Mouse (Mus musculus) layer of hippocampus, adult 2 months (tissue): ENCODE data around the gene Rcan1. TPM values are rescaled to one million over a fixed set of nuclear protein-coding genes. Genes with fewer than 3 reads are reported as not detected.

ENCODE experiments used
- DNase-seq, 2 experiments: peaks; one replicate each; pipeline ENCODE4 v3.0.0; 2022; ENCODE audit warnings: low spot score in 2 of 2
- H3K27ac ChIP-seq: fragments of 200-600 bp; 2 replicates; pipeline ENCODE4 v1.8.1; 2022
- H3K4me3 ChIP-seq: fragments of 200-600 bp; 2 replicates; pipeline ENCODE4 v1.8.1; 2022; ENCODE audit warnings: mild to moderate bottlenecking
- CTCF ChIP-seq: fragments of 200-600 bp; conservative IDR thresholded peaks from 2 replicates; pipeline ENCODE4 v1.8.1; 2022; ENCODE audit warnings: antibody characterized with exemption, mild to moderate bottlenecking, moderate library complexity
- total RNA-seq, 2 experiments: library from RNA; stranded (reverse); gene quantifications; 2 replicates each; pipeline ENCODE4 v1.2.3; 2021

The Rcan1 gene
- total RNA-seq, 2 experiments from 2014 or later = 41.8 to 42.1 TPM

DNA sequence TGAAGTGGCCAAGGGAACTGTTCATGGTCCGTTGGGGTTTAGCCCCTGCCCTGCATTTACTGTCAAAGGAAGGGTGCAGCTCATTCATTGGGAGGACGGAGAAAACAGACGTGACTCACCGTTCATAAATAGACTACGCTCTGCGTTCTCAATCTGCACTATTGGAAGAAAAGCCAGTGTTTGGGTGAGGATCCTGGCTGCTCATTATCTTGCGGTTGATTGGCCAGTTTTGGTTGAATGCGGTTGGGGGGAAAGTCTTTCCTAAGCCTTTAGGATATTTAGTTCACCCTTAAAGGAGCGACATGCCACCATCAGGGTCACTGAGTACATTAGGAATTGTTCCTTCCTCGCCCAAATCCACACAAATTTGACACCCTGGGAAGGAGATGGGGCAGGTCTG, 5.4 kb downstream of the Rcan1 start:
- peak in 1 of 2 experiments; percentile 31 for DNase-seq
- peak overlapping the region; percentile 91 for H3K27ac ChIP-seq
- peak overlapping the region; percentile 74 for H3K4me3 ChIP-seq
- no peak for TF ChIP-seq CTCF

DNA sequence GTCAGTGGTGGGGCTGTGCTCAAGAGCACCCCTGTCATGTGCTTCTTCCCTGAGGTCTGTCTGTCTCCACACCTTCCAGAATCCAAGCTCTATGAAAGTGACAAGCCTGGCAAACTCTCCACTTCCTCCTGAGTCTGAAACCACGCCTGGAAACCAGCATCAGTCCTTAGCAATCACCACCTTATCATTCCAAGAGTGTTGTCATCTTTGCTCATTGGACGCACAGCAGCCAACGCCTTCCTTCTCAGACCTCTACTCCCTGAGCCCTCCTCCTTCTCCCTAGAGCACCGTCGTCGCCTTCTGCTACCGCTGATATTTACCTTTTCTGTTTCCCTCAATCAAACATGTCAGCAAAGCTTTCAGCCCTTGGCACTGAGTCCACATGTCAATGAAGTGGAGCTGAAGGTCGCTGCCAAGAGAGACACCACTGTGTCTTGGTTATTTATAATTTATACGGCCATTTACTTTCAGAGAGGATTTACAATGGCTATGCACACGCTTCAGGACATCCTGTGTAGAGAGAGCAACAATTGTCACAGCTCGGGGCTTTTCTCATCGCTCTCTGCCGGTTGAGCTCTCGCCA, 6.2 kb downstream of the Rcan1 start:
- H3K4me3 ChIP-seq = peak overlapping the region; percentile 74
- no peak for TF ChIP-seq CTCF
- peak overlapping the region; percentile 91; the same call in 1 of the 2 replicates for H3K27ac ChIP-seq
- DNase-seq = no peak

- no peak overlapping the region for H3K4me3 ChIP-seq
- peak overlapping the region; percentile 23; the same call in 1 of the 2 replicates for H3K27ac ChIP-seq
- DNase-seq = no peak
- no peak for TF ChIP-seq CTCF
Measured at GRCm38 (mm10) chr16:92461412-92461811, 9.3 kb downstream of the Rcan1 start.

DNA sequence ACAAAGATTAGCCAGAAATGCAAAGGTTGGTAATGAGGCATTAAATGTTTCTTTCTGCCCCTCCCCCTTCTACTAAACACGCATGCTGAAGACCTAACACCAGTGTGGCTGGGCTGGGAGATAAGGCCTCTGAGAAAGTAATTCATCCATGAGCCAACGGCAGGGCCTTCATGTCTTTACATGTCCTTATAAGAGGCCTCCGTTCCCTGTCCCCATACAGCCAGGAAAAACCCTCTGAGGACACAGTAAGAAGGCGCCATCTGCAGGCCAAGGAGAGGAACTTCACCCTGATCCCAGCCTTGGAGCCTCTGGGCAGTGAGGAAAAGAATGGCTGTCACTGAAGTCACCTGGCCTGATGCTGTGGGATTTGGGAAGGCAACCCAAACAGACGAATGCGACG, 13.1 kb downstream of the Rcan1 start:
- Histone ChIP-seq H3K4me3 (no peak overlapping the region), H3K27ac (no peak overlapping the region)
- peak; percentile 49 to 74 for DNase-seq
- peak; percentile 96 for TF ChIP-seq CTCF

DNA sequence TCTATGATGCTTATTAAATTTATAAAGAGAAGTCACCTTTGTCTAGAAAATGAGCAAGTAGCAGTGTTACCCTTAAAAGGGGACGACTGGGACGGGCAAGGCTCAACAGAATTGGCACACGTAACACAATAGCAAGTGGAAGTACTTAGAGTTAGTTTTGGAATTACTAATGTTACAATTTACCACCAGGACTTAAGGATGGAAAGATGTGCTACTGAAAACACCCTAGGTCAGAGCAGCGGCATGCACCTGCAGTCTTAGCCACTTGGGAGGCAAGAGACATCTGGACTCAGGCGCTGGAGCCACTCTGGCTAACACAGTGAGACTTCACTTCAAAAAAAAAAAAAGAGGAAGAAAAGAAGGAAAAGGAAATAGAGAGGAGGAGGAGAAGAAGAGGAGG, 14.7 kb downstream of the Rcan1 start:
- H3K4me3 ChIP-seq = no peak overlapping the region
- DNase-seq = no peak
- TF ChIP-seq CTCF = no peak
- H3K27ac ChIP-seq = no peak overlapping the region

GRCm38 (mm10) chr16:92455488-92455887, 15.2 kb downstream of the Rcan1 start:
- peak; percentile 61 for TF ChIP-seq CTCF
- no peak overlapping the region for H3K27ac ChIP-seq
- no peak for DNase-seq
- H3K4me3 ChIP-seq = no peak overlapping the region

GRCm38 (mm10) chr16:92454495-92454894, 16.2 kb downstream of the Rcan1 start:
- H3K27ac ChIP-seq = no peak overlapping the region
- DNase-seq = no peak
- no peak overlapping the region for H3K4me3 ChIP-seq
- TF ChIP-seq CTCF = no peak

DNA sequence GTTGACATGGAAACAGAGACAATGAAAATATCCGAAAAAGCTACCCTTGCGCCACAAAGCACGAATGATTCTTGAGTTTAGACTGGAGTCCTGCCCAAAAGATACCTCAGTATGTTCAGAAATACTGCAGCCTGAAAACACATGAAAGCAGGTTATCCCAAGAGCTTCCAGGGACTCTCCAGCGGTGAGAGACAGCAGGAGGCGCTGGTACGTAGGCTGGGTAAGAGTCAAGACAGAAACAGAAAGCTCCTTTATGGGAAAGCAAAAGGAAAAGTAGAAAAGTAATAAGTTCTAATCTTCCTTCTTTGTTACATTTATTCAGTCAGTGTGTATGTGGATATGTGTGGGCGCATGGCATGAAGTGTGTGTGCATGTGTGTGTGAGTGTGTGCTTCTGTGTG, 16.7 kb downstream of the Rcan1 start:
- Histone ChIP-seq H3K4me3 (no peak overlapping the region), H3K27ac (no peak overlapping the region)
- no peak for DNase-seq
- TF ChIP-seq CTCF = peak; percentile 25; the same call in 1 of the 2 replicates

GRCm38 (mm10) chr16:92452609-92453008, 18.1 kb downstream of the Rcan1 start:
- no peak overlapping the region for H3K4me3 ChIP-seq
- DNase-seq = no peak
- no peak overlapping the region for H3K27ac ChIP-seq
- peak; percentile 68 for TF ChIP-seq CTCF

- Histone ChIP-seq H3K4me3 (no peak overlapping the region), H3K27ac (no peak overlapping the region)
- TF ChIP-seq CTCF = no peak
- no peak for DNase-seq
Measured at GRCm38 (mm10) chr16:92451516-92452072, 19.1 kb downstream of the Rcan1 start.

DNA sequence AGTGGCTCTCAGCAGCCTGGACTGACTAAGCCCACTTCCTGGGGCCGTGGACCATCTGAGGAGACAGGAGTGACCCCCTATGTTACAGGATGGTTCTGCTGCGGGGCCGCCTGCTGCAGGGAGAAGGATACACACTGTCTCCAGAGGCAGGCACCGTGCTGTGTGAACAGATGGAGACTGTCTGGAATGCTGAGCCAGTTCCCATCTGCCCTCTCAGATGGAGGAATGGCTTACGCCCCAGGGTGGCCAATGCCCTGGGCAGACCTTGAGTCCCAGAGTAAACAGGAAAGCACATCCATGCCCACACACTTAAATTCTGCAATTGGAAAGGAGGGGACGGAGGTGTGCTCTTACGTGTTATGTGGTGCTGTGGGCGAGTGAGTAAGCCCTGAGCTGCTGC, 20.3 kb downstream of the Rcan1 start:
- TF ChIP-seq CTCF = no peak
- Histone ChIP-seq H3K27ac (no peak overlapping the region), H3K4me3 (no peak overlapping the region)
- no peak for DNase-seq

GRCm38 (mm10) chr16:92449080-92449479, 21.6 kb downstream of the Rcan1 start:
- no peak for DNase-seq
- no peak overlapping the region for H3K4me3 ChIP-seq
- H3K27ac ChIP-seq = no peak overlapping the region
- no peak for TF ChIP-seq CTCF

GRCm38 (mm10) chr16:92445377-92445776, 25.3 kb downstream of the Rcan1 start:
- H3K27ac ChIP-seq = no peak overlapping the region
- no peak for DNase-seq
- no peak overlapping the region for H3K4me3 ChIP-seq
- TF ChIP-seq CTCF = peak; percentile 75

GRCm38 (mm10) chr16:92443644-92444113, 27.0 kb downstream of the Rcan1 start:
- H3K27ac ChIP-seq = no peak overlapping the region
- no peak for TF ChIP-seq CTCF
- no peak overlapping the region for H3K4me3 ChIP-seq
- DNase-seq = no peak
